Mouse (Mus musculus) spleen, postnatal 0 days (tissue): ENCODE measurements around the gene Plxdc2. TPM values are rescaled to one million over a fixed set of nuclear protein-coding genes. Genes with fewer than 3 reads are reported as not detected.

Experiments used
- polyA plus RNA-seq: library from polyadenylated mRNA; unstranded; fragments of >200 nt; fragmentation: Nextera tagmentation; extraction: Ambion mirVana; gene quantifications from 2 replicates; pipeline ENCODE4 v1.2.1, GENCODE M21; 2015

The Plxdc2 gene
- 8.2 and 11.1 TPM in 2 replicates for polyA plus RNA-seq

DNA sequence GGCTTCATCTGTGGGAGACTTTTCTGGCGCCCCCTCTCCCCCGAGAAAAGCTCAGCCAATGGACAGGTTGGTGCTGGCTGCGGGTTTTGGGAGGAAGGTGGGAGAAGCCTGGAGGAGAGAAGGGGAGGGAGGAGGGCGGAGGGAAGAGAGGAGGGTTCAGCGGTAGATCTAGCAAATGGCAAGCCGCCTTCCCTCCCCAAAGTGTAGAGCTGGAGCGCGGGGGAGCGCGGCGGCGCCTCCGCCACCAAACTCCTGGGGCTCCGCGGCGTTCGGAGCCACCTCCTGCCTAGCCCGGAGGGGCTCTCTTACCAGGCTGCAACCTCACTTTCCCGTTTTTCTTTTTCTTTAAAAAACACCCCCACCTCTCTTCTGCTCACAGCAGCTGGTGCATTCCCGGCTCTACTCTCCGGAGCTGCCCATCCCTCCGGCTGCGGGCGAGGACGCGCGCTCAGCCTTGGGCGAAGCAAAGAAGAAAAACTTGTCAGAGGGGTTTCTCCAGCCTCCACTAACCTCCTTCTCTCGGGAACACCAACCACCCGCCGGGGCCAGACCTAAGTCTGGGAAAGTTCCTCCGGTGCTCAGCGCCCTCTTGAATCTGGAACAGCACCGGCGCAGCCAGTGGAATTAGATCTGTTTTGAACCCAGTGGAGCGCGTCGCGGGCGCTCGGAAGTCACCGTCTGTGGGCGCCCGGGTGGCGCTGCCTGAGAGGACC lies at the start of gene Plxdc2:
TSS of gene Plxdc2 (plus strand) at position 199 of the 713 bp plus-strand sequence.

